Mouse (Mus musculus) liver, embryonic 15.5 days (tissue): Measurements from ENCODE around the gene App. TPM values are rescaled to one million over a fixed set of nuclear protein-coding genes. Genes with fewer than 3 reads are reported as not detected.

Experiments used
- ATAC-seq: fragments of 200-750 bp; cut with Nextera tagmentation; 2 replicates; pipeline ENCODE4 v1.8.0; 2017; ENCODE audit warnings: moderate number of reproducible peaks, mild to moderate bottlenecking, moderate library complexity; ENCODE audit not compliant: insufficient read depth
- H3K27ac ChIP-seq: fragments of 300-500 bp; sonication (generic); replicated peaks from 2 replicates; pipeline ENCODE4 v1.5.1; 2015; ENCODE audit warnings: mild to moderate bottlenecking, inconsistent platforms
- H3K27me3 ChIP-seq: fragments of 300-500 bp; sonication (generic); 2 replicates; pipeline ENCODE4 v1.6.1; 2015; ENCODE audit warnings: mild to moderate bottlenecking, inconsistent platforms
- H3K36me3 ChIP-seq: fragments of 300-500 bp; sonication (generic); replicated peaks from 2 replicates; pipeline ENCODE4 v1.6.1; 2015; ENCODE audit warnings: moderate library complexity, mild to moderate bottlenecking, inconsistent platforms
- H3K4me1 ChIP-seq: fragments of 300-500 bp; sonication (generic); replicated peaks from 2 replicates; pipeline ENCODE4 v1.6.1; 2015; ENCODE audit warnings: inconsistent platforms
- H3K4me2 ChIP-seq: fragments of 300-500 bp; sonication (generic); 2 replicates; pipeline ENCODE4 v1.6.1; 2015; ENCODE audit warnings: moderate library complexity, mild to moderate bottlenecking, inconsistent platforms
- H3K4me3 ChIP-seq: fragments of 300-500 bp; sonication (generic); replicated peaks from 2 replicates; pipeline ENCODE4 v1.5.1; 2015; ENCODE audit warnings: mild to moderate bottlenecking, inconsistent platforms
- H3K9ac ChIP-seq: fragments of 300-500 bp; sonication (generic); 2 replicates; pipeline ENCODE4 v1.6.1; 2015; ENCODE audit warnings: moderate library complexity, mild to moderate bottlenecking, inconsistent platforms
- H3K9me3 ChIP-seq: fragments of 300-500 bp; sonication (generic); replicated peaks from 2 replicates; pipeline ENCODE4 v1.6.1; 2016; ENCODE audit warnings: inconsistent platforms
- WGBS: fragments of 180-500 bp; shearing (Covaris S2); methylation state at CpG from one replicate; pipeline ENCODE4 v1.1.7; 2015; ENCODE audit warnings: mixed read lengths; ENCODE audit not compliant: insufficient replicate concordance; 5-methylcytosine and 5-hydroxymethylcytosine counted together
- polyA plus RNA-seq: library from polyadenylated mRNA; unstranded; fragments of >200 nt; fragmentation: Nextera tagmentation; extraction: Ambion mirVana; gene quantifications from 2 replicates; pipeline ENCODE4 v1.2.1, GENCODE M21; 2015

Gene App
- polyA plus RNA-seq, 1 experiment from 2014 or later: 17.8 TPM

DNA sequence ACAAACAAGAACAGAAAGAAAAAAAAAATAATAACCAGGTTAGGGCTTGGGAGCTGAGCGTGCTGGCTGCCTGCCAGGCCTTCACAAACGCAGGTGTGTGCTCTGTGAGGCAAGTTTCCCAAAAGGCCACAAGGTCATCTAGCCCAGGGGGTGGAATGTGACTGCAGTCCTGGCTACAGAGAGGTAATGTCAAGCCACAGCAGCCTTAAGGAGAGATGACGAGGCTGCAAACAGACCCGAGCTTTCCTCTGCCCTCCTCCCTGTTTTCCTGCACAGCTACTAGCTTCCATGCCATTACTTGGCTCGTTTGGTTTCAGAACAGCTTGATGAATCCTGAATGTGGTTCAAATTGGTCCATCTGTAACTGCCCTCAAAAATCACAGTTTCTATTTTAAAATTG, 4.7 kb downstream of the App start:
- ATAC-seq: no peak
- Histone ChIP-seq H3K27me3 (peaks cover 21% of the 10 kb centered on the region), H3K4me3 (no peak overlapping the region), H3K4me1 (peaks cover 10% of the 10 kb centered on the region), H3K4me2 (no peak overlapping the region), H3K9me3 (no peaks in the 10 kb centered on the region), H3K27ac (no peak overlapping the region), H3K9ac (no peak overlapping the region), H3K36me3 (no peaks in the 10 kb centered on the region)
- WGBS: 45% methylated on average over 5 of the region's 5 CpGs

DNA sequence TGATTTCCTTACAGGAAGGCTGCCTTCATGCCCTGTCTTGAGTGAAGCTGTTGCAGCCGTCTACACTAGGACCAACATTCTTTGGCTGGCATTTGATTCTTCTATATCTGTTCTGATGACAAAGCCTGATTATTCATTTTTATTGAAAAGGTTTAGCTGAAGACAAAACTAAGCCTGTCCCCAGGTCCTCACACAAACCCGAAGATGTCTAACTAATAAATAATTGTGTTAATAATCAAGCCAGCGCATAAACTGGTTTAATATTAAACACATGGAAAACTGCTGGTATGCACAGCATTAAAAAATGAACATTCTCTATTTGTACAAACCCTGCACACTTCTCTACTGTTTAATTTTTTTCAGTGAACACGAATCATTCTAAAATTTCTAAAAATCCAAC, 7.4 kb downstream of the App start:
- ATAC-seq: no peak
- H3K4me1 ChIP-seq: no peaks in the 10 kb centered on the region; the same call in 1 of the 2 replicates
- 62% methylated on average over 4 of the region's 4 CpGs for WGBS

DNA sequence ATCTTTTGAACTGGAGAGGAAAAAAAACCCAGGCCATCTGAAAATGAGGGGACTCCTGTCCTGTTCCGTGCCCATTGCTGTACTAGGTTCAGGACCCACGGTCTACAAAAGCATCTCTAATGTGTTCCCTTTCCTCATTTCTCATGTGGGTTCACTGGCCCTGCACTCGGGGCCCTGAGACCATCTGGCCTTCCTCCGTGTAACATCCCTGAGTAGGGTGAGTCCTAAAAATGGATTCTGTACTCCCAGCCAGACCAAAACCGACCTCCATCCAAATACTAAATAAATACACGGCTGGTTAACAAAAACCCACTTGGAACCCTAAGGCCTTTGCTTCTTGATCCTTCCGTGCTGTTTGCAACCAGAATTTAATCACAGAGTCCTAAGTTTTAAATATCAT, 7.9 kb downstream of the App start:
- Histone ChIP-seq H3K4me3 (no peak overlapping the region), H3K9ac (no peak overlapping the region), H3K27ac (no peak overlapping the region), H3K9me3 (no peaks in the 10 kb centered on the region), H3K4me2 (no peak overlapping the region), H3K4me1 (no peaks in the 10 kb centered on the region; the same call in 1 of the 2 replicates), H3K27me3 (no peaks in the 10 kb centered on the region), H3K36me3 (no peaks in the 10 kb centered on the region)
- 64% methylated on average over 7 of the region's 7 CpGs for WGBS
- no peak for ATAC-seq

More for the DNA sequence above, 7.4 kb downstream of the App start:
- no peak overlapping the region for H3K27ac ChIP-seq
- H3K36me3 ChIP-seq: no peaks in the 10 kb centered on the region
- no peak overlapping the region for H3K9ac ChIP-seq
- H3K9me3 ChIP-seq: no peaks in the 10 kb centered on the region
- no peaks in the 10 kb centered on the region; the same call in 1 of the 2 replicates for H3K27me3 ChIP-seq
- no peak overlapping the region for H3K4me3 ChIP-seq
- no peak overlapping the region for H3K4me2 ChIP-seq

DNA sequence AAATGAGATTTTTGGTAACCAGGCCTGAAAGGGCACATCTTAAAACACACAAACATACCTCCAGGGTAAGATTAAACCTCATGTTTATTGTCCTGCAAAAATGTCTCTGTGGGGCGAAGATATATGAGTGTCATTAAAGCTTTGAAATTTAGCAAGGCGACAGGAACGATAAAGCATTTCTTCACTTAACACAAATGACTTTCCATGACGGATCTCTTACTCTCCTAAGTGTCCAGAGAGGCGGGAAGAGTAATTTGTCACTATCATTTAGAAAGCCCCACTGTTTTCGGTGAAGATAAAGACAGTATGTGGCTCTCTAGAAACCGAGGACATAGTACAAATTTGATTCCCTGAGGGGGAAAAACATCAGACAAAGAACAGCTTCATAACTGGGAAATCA, 8.4 kb downstream of the App start:
- Histone ChIP-seq H3K4me1 (no peaks in the 10 kb centered on the region; the same call in 1 of the 2 replicates), H3K4me3 (no peak overlapping the region), H3K9me3 (no peaks in the 10 kb centered on the region), H3K36me3 (no peaks in the 10 kb centered on the region), H3K9ac (no peak overlapping the region), H3K27me3 (no peaks in the 10 kb centered on the region), H3K4me2 (no peak overlapping the region), H3K27ac (no peak overlapping the region)
- 66% methylated on average over 7 of the region's 7 CpGs for WGBS
- ATAC-seq: no peak

DNA sequence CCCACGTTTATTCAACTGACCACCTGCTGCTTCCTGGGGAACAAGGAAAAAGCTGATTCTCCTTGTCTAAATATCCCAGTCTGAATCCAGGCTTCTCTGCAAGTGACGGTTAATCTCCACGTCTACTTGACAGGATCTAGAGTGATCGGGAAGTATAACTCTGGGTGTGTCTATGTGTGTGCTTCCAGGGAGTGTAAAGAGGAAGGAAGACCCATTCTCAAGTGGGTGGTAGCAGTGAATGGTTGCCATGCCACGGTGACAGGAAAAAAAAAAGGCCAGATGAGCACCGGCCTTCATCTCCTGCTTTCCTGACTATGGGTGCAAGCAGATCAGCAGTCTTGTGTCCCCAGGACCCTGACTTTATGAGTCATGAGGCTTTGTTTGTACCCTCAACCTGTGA, 10.8 kb downstream of the App start:
- no peaks in the 10 kb centered on the region for H3K27me3 ChIP-seq
- ATAC-seq: no peak
- H3K4me2 ChIP-seq: no peak overlapping the region
- H3K4me3 ChIP-seq: no peak overlapping the region
- H3K9me3 ChIP-seq: no peaks in the 10 kb centered on the region
- WGBS: 35% methylated on average over 6 of the region's 6 CpGs
- no peaks in the 10 kb centered on the region for H3K4me1 ChIP-seq
- no peak overlapping the region for H3K27ac ChIP-seq
- H3K9ac ChIP-seq: no peak overlapping the region
- no peaks in the 10 kb centered on the region for H3K36me3 ChIP-seq

DNA sequence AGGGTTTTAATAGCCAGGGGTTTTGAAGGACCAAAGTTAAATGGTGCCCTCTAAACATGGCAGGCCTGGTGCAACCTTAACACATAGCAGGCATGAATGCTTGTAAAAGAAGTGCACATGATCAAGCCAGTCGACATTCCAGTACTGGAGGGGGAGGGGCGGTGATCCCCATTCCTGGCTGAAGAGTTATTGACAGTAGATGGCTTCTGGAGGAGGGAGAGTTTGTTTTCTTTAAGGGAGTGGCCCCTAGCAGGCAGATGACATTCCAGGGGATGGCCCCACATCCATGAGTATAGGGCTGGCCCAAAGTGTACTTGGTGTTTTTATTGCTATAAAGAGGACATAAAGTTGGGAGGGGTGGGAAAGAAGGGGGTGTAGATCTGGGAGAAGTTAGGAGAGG, 13.4 kb downstream of the App start:
- Histone ChIP-seq H3K9me3 (no peaks in the 10 kb centered on the region), H3K4me3 (no peak overlapping the region), H3K36me3 (no peaks in the 10 kb centered on the region), H3K4me2 (no peak overlapping the region), H3K27ac (no peak overlapping the region), H3K27me3 (no peaks in the 10 kb centered on the region), H3K4me1 (no peaks in the 10 kb centered on the region), H3K9ac (no peak overlapping the region)
- ATAC-seq: no peak
- WGBS: 54% methylated on average over 2 of the region's 2 CpGs

DNA sequence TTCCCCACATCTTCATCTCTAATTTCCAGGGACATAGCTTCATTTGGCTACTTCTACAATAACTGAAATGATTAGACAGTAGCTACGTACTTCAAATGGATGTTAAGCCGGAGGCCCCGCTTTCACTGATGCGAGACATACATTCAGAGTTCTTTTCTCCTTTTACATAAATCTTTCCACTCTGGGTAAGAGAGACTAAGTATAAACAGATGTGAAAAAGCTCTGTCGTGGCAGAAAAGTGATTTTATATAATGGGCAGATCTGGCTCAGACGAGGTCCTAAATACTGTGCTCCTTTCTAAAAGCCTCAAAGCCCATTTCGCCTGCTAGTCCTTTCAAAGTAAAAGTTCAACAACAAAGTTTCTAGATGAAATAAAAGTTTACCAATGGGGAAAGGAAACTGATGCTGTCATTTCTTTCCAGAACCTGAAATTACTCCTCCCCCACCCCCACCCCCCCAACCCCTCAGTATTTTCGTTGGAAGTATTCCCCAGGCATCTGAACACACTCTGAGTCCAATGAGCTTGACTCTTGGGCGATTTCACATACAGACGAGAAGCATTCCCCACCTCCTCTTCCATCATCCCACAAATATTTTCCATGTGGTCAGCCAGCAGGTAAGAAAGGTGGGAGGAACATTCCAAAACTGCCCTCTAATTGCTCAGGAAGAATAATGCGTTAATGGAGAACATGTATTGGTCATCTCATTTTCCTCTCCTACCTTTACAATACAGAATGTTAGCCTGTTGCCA, 15.6 kb downstream of the App start:
- H3K4me1 ChIP-seq: peaks cover under 1% of the 10 kb centered on the region; the same call in 1 of the 2 replicates
- H3K27me3 ChIP-seq: no peaks in the 10 kb centered on the region
- H3K9ac ChIP-seq: no peak overlapping the region
- no peak for ATAC-seq
- H3K4me3 ChIP-seq: no peak overlapping the region
- no peaks in the 10 kb centered on the region for H3K36me3 ChIP-seq
- WGBS: 71% methylated on average over 11 of the region's 11 CpGs
- no peak overlapping the region for H3K27ac ChIP-seq
- no peaks in the 10 kb centered on the region for H3K9me3 ChIP-seq
- no peak overlapping the region for H3K4me2 ChIP-seq

DNA sequence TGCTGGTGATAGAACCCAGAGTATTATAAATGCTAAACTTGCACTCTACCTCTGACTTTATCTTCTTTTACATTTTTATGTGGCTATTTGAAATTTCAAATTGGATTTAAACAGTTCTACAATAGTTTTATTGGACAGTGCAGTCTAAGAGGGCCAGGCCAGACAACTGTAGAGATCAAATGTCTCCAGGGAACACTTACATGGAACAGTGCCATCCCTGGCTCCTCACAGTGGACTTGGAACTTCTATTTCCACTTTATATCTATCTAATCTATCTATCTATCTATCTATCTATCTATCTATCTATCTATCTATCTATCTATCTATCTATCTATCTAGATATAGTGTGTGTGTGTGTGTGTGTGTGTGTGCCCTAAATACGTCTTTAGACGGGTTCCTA, 16.4 kb downstream of the App start:
- 75% methylated on average over 2 of the region's 2 CpGs for WGBS
- Histone ChIP-seq H3K4me1 (peaks cover 4% of the 10 kb centered on the region), H3K27ac (no peak overlapping the region), H3K9ac (no peak overlapping the region), H3K4me2 (no peak overlapping the region), H3K27me3 (no peaks in the 10 kb centered on the region), H3K9me3 (no peaks in the 10 kb centered on the region), H3K4me3 (no peak overlapping the region), H3K36me3 (no peaks in the 10 kb centered on the region)
- no peak for ATAC-seq

DNA sequence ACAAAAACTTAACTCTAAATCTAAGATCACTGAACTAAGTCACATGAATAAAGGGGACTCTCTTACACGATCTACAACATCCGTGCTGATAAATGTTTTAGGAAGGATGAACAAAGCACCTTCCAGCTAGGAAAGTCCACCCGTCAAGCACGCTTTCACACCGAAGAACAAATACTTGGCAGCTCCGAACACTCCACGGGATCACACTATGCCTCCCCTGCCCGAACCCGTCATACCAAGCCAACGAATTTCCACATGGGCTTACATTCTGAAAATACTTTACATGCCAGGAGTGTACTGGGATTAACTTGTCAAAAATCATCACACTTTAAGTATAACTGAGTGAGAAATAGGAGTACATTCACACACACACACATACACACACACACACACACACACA, 17.7 kb downstream of the App start:
- Histone ChIP-seq H3K4me1 (peaks cover 4% of the 10 kb centered on the region), H3K4me3 (no peak overlapping the region), H3K27ac (no peak overlapping the region), H3K4me2 (no peak overlapping the region), H3K36me3 (no peaks in the 10 kb centered on the region), H3K9me3 (no peaks in the 10 kb centered on the region), H3K27me3 (no peaks in the 10 kb centered on the region), H3K9ac (no peak overlapping the region)
- no peak for ATAC-seq
- WGBS: 74% methylated on average over 10 of the region's 10 CpGs

DNA sequence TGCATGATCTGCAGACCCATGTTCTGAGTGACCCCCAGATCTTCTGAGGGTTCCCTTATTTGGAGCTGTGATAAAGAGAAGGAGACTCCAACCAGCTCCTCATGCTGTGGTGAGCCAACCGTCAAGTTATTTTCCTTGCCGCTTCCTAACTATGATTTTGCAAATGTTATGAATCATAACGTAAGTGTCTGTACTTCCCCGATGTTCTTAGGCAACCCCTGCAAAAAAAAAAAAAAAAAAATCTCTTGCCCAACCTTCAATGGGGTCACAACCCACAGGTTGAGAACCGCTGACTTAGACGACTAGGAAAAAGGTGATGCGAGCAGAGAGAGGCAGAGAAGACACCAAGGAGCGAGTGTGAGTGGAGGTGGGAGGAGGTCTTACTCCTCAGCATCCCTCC, 21.1 kb downstream of the App start:
- H3K4me1 ChIP-seq: peaks cover 12% of the 10 kb centered on the region
- H3K4me2 ChIP-seq: no peak overlapping the region
- no peaks in the 10 kb centered on the region for H3K27me3 ChIP-seq
- H3K27ac ChIP-seq: no peak overlapping the region
- no peaks in the 10 kb centered on the region for H3K36me3 ChIP-seq
- ATAC-seq: no peak; the same call in 1 of the 2 replicates
- 62% methylated on average over 8 of the region's 8 CpGs for WGBS
- H3K9me3 ChIP-seq: no peaks in the 10 kb centered on the region
- no peak overlapping the region for H3K4me3 ChIP-seq
- no peak overlapping the region for H3K9ac ChIP-seq

DNA sequence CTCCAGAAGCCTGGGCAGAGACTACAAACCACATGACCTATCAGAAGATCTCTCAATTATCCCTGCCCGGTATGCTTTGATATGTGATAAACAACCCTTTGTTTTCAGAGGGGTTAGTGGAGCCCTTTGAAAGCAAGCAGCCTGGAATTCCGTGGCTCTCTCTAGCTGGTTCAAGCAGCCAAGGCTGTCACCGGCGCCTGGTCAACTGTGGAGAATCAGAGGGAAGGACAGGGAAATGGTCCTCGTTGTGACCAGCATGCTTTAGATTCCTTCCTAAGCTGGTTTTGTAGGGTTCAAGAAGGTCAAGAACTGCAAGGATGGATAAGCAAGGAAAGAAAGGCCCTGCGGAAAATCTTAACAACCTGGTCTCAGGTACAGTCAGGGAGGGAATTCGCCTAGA, 21.9 kb downstream of the App start:
- Histone ChIP-seq H3K27ac (no peak overlapping the region), H3K9ac (no peak overlapping the region), H3K9me3 (no peaks in the 10 kb centered on the region), H3K4me2 (no peak overlapping the region), H3K4me3 (no peak overlapping the region), H3K36me3 (no peaks in the 10 kb centered on the region), H3K4me1 (peaks cover 12% of the 10 kb centered on the region), H3K27me3 (no peaks in the 10 kb centered on the region)
- 55% methylated on average over 7 of the region's 7 CpGs for WGBS
- ATAC-seq: no peak

DNA sequence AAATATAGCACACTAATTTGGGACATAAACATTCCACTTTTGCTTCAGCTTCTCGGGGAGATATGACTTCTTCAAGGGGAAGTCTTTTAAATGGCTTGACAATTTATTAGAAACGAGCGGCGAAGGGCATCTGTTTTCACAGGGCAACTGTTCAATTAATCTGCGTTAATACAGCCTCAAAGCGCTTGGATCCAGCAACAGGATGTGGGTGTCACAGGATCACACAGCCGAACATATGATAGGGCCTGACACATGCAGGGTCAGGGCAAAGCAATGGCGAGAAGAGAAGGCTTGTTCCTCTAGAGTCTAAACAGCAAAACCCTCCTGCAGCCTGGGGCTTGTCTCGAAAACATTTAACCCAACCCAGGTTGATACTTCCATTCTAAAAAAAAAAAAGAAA, 22.7 kb downstream of the App start:
- 51% methylated on average over 9 of the region's 9 CpGs for WGBS
- no peak for ATAC-seq

More for the DNA sequence above, 22.7 kb downstream of the App start:
- no peaks in the 10 kb centered on the region for H3K9me3 ChIP-seq
- peaks cover 12% of the 10 kb centered on the region for H3K4me1 ChIP-seq
- no peaks in the 10 kb centered on the region for H3K27me3 ChIP-seq
- no peak overlapping the region for H3K9ac ChIP-seq
- H3K4me2 ChIP-seq: no peak overlapping the region
- no peak overlapping the region for H3K4me3 ChIP-seq
- no peaks in the 10 kb centered on the region for H3K36me3 ChIP-seq
- no peak overlapping the region for H3K27ac ChIP-seq
